Mouse (Mus musculus): ENCODE results near the gene Wdr3.

- TF ChIP-seq POLR2A (IDR thresholded peaks at IDR 0.05; ENCODE audit: borderline replicate concordance, insufficient read depth, low read length): no peak
- TF ChIP-seq CTCF (IDR thresholded peaks at IDR 0.05; ENCODE audit: borderline replicate concordance, insufficient read depth, low read depth, low read length): no peak
These were observed 44.8 kb upstream of the Wdr3 start for GRCm38 (mm10) chr3:100206973-100207372.
